ENCODE assay signal across 9 mouse cellular contexts in genomic region chr3:38227596-38227995, GRCm38 (mm10).
A peak's percentile ranks its signal among the peaks of the same experiment; 100 is the strongest.
DNase-seq lines count a peak whose midpoint lies in the region; ATAC-seq lines count a peak whose summit lies in the region.
"Had no signal": no experiment of that assay in that cellular context is flagged by ENCODE, and none has a peak within 500 bp of the region (broad histone marks: within the 10 kb centered on the region; RNA-seq: fewer than 3 reads in every experiment).

No protein-coding gene starts in this region.

- H3K4me3 ChIP-seq in forebrain, embryonic 14.5 days (ENCODE audit: low read depth, low read length), result no peak overlapping the region
- no peak overlapping the region for H3K4me3 ChIP-seq in forebrain, embryonic 15.5 days
- H3K4me3 ChIP-seq: limb, embryonic 15.5 days had no signal

- 29% methylated on average over 6 of the region's 6 CpGs for WGBS in forebrain, embryonic 14.5 days
- 23% methylated on average over 6 of the region's 6 CpGs for WGBS in forebrain, embryonic 15.5 days

- H3K9ac ChIP-seq in forebrain, embryonic 14.5 days (ENCODE audit: low read length), result no peak overlapping the region
- H3K9ac ChIP-seq in forebrain, embryonic 15.5 days (replicated peaks), result no peak overlapping the region
- H3K9ac ChIP-seq: limb, embryonic 15.5 days had no signal

- H3K4me1 ChIP-seq in forebrain, embryonic 14.5 days (ENCODE audit: control insufficient read depth, insufficient read depth, low read length), result peaks cover 15% of the 10 kb centered on the region
- peaks cover 10% of the 10 kb centered on the region for H3K4me1 ChIP-seq in forebrain, embryonic 15.5 days

- no peaks in the 10 kb centered on the region for H3K9me3 ChIP-seq in forebrain, embryonic 14.5 days (replicated peaks; ENCODE audit: control insufficient read depth, low read length)
- H3K9me3 ChIP-seq in forebrain, embryonic 15.5 days, result no peaks in the 10 kb centered on the region
- H3K9me3 ChIP-seq: limb, embryonic 15.5 days had no signal

- no peaks in the 10 kb centered on the region for H3K36me3 ChIP-seq in forebrain, embryonic 14.5 days (ENCODE audit: control insufficient read depth, insufficient read depth, low read length)
- no peaks in the 10 kb centered on the region for H3K36me3 ChIP-seq in forebrain, embryonic 15.5 days
- H3K36me3 ChIP-seq: limb, embryonic 15.5 days had no signal

- peak; percentile 78 for DNase-seq in forebrain, embryonic 14.5 days (ENCODE audit: low spot score)
- DNase-seq in A20 (ENCODE audit: low read depth, low spot score), result peak; percentile 61
- DNase-seq in adrenal gland, postnatal 36 days, result peak; percentile 67 to 74
- peak; percentile 62 for DNase-seq in forelimb bud, embryonic 11.5 days (ENCODE audit: low read depth, low spot score)
- peak; percentile 15 to 73 for DNase-seq in layer of hippocampus, adult 8-10 months (ENCODE audit: low spot score in 2 of 2)
- peak; percentile 83 for DNase-seq in testis, postnatal 10 days (ENCODE audit: low spot score)

- no peak overlapping the region for H3K27ac ChIP-seq in forebrain, embryonic 14.5 days (ENCODE audit: low read depth, low read length)
- no peak overlapping the region for H3K27ac ChIP-seq in forebrain, embryonic 15.5 days (replicated peaks)
- H3K27ac ChIP-seq: limb, embryonic 15.5 days had no signal

- ATAC-seq in forebrain, embryonic 14.5 days, result no peak
- no peak for ATAC-seq in forebrain, embryonic 15.5 days (replicated peaks)
- ATAC-seq in megakaryocyte progenitor cell, adult 5-6 weeks (replicated peaks; ENCODE audit: poor library complexity), result peak; percentile 80

- H3K27me3 ChIP-seq in forebrain, embryonic 14.5 days (replicated peaks; ENCODE audit: control insufficient read depth, insufficient read depth, low read length), result no peaks in the 10 kb centered on the region
- H3K27me3 ChIP-seq in forebrain, embryonic 15.5 days, result no peaks in the 10 kb centered on the region
- H3K27me3 ChIP-seq: limb, embryonic 15.5 days had no signal

- H3K4me2 ChIP-seq in forebrain, embryonic 14.5 days (ENCODE audit: low read length), result no peak overlapping the region
- H3K4me2 ChIP-seq in forebrain, embryonic 15.5 days (replicated peaks), result no peak overlapping the region
- H3K4me2 ChIP-seq: limb, embryonic 15.5 days had no signal
